Mouse (Mus musculus) hematopoietic stem cell, adult 5-6 weeks (primary cell): ENCODE data around the gene Cnnm3. TPM values are rescaled to one million over a fixed set of nuclear protein-coding genes. Genes with fewer than 3 reads are reported as not detected.

ENCODE experiments used
- ATAC-seq, 2 experiments: fragments of 125-278 bp in 1 of 2; replicated peaks in 1 of 2; 2 replicates each; pipeline ENCODE4 v1.8.0; 2016 to 2017; ENCODE audit warnings: inconsistent platforms in 2 of 2, mild to moderate bottlenecking in 2 of 2, moderate number of reproducible peaks in 2 of 2, low read depth in 1 of 2, moderate TSS enrichment in 1 of 2; ENCODE audit not compliant: low FRiP score in 2 of 2, poor library complexity in 2 of 2, severe bottlenecking in 2 of 2, insufficient read depth in 1 of 2, low TSS enrichment in 1 of 2
- total RNA-seq: library from RNA; stranded (forward); fragments of 172-1452, 232-1000 nt; gene quantifications from 2 replicates; pipeline ENCODE4 v1.2.3, GENCODE M21; 2017

Gene Cnnm3
- total RNA-seq, 1 experiment from 2014 or later: 14.3 TPM

GRCm38 (mm10) chr1:36546888-36547471 is 35.3 kb downstream of the Cnnm3 start, which contains the start of gene Ankrd39:
TSS of gene Ankrd39 (minus strand) at chr1:36547445.
- peak; percentile 99 for ATAC-seq

DNA sequence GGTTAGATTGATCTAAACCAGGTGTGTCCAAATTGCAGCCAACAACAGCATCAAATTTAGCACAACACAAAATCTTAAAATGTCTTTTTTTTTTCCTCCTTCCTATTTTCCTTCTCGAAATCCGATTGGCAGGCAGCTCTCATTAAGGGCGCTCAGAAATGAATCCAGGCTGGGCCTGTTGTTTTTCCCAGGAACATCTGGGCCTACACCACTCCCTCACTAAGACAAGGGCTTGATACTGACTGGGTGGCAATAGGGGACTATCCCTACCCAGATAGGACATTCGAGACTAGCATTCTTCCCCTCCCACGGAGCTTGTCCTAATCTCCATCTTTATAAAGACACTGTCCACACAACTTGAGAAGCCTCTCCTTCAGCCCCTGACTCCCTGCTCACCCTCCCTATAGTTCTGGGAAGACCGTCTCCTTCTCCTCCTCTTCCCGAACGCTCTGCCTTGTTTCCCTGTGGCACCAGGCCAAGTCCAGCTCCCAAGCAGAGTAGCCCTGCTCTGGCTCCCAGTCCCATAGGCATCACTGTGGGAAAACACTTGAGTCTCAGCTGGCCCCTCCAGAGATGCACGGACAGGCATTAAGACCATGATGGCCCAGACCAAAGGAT is 36.4 kb downstream of the Cnnm3 start:
- ATAC-seq: no peak

GRCm38 (mm10) chr1:36548771-36549170 is 37.1 kb downstream of the Cnnm3 start:
- no peak for ATAC-seq

DNA sequence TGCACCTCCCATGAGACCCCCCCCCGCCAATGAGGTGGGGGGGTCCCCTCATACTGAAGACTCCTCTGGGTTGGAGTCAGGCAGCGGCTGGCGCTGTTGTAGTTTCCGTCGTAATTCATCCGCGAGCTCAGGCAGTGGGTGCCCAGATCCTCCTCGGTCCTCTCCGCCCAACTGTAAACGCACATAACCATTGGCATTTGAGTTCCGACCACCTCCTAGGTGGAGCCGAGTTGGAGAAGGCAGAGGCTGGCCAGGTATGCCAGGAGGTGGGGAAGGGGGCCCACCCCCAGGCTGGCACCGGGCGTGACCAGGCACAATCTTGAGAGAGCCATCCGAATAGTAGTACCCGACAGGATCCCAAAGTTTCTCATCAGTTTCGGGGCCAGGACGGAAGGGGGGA is 37.8 kb downstream of the Cnnm3 start:
- ATAC-seq: no peak

DNA sequence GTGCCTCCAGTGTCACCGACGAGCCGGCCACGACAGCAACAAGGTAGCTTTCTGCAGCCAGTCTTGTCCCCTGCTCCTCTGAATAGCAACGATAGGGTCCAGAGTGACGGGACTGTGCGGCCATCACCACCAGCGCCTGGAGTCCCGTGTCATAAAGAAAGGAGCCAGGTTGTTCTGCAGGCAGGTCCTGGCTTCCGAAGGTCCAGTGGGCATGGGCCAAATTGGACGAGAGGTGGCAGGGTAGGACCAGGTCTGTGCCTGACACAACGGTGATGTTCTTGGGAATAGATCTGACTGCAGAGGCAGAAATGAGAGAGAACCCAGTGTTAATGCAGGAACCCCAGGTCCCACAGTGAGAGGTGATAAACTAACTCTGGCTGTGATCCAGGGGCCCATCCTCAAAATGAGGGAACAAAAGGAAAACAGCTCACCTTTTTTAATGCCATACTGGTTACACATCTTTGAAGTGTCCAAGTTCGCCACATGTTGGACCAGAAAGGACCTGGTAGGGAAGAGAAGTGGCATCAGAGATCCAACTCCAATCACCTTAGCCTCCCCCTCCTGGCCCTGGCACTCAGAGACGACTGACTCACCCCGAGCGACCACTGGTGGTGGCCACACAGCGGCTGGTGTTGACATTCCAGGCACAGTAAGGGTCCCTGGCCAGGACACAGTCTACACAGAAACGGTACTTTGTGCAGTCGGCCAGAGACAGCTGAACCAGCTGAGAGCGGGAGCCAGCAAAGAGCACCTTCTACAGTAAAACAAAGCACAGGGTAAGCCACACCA is 38.6 kb downstream of the Cnnm3 start:
- no peak for ATAC-seq

DNA sequence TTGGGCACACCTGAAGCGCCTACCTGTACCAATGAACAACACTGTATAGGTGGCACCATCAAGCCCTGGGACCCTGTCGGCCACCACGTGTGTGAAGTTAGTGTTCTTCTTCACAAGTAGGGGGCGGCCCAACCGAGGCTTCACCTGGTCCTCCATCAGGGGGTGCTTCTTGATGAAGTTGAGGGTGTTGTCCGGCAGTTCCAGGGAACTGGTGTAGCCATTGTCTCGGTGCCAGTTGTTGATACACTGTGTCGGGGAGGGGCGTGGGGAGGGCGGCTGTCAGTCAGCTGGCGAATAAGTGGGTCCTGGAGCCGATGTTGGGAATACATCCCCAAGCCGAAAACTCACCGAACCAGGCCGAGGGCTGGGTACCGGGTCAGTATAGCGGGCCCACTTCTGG is 40.2 kb downstream of the Cnnm3 start:
- ATAC-seq: no peak

DNA sequence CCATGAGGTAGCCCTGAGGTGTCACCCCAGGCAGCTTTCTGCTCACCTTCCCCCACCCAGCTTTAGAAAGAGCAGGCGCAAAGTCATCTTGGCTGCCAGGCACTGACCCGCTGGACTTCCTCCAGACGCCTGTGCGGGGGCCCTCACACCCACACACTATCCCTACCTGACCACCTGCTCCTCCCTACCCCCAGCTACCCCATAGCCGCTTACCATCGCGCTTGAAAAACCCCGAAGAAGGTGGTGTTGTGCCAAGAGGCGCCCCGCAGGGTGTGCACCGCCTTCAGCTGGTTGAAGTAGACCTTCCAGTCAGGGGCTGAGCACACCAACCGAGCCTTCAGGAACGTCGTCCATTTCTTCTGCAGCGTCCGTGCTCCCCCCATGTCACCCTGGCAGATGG is 40.8 kb downstream of the Cnnm3 start:
- ATAC-seq: no peak

- ATAC-seq: no peak
Measured at GRCm38 (mm10) chr1:36554633-36555399, 43.1 kb downstream of the Cnnm3 start.

- no peak for ATAC-seq
Measured at GRCm38 (mm10) chr1:36555798-36556395, 44.2 kb downstream of the Cnnm3 start.

GRCm38 (mm10) chr1:36556553-36557456 is 45.1 kb downstream of the Cnnm3 start:
- peak; percentile 64 for ATAC-seq

DNA sequence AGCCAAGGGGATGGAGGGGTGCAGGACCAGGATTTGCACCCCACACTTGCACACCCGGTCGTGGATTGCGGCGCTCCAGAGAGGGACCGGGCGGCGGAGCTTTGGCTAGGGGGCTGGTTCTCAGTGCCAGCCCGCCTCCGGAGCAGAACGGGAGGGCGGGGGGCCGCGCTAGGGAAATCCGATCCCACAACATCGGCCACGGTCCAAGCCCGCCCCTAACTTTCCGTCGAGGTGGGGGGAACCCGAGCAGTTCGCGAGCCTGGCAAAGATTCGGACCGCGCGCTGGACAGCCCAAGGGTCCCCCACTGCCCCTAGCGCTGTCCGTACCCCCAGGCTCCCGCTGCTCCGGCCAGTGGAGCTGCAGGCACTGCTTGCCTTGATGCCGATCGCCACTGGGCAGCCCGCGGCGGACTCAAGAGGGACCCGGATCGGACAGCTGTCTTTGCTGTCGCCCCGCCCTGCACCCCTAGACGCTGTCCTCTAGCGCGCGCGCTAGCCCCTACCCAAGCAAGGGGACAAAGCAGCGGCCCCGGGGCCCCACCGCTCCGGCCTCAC is 45.9 kb downstream of the Cnnm3 start:
- peak; percentile 14 to 25; a peak in 3 of 4 replicates for ATAC-seq

GRCm38 (mm10) chr1:36558031-36558993 is 46.6 kb downstream of the Cnnm3 start, which contains the start of gene Sema4c:
TSS of gene Sema4c (minus strand) at chr1:36558349.
- ATAC-seq: 0 out of 4 replicates have a peak, but pooled peaks have one; percentile 16 to 19

- ATAC-seq: no peak
Measured at GRCm38 (mm10) chr1:36559256-36559655, 47.6 kb downstream of the Cnnm3 start.

DNA sequence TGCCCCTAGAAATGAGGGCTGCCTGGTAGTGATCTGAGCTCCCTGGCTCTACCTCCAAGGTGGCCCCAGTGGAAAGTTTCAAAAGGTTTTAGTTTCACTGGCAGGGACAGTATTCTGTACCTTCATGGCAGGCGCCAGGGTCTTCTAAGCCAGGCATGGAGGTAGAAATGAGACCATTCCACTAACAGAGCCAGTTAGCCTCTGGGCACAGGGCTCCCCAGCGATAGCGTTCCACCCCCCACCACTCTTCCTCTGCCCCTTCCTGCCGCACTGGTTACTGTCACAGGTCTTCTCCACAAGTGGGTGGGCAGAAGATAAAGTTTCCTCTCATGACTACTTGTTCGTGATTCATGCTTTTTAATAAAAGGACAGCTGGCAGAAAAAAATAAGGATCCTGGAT is 48.2 kb downstream of the Cnnm3 start:
- ATAC-seq: no peak

DNA sequence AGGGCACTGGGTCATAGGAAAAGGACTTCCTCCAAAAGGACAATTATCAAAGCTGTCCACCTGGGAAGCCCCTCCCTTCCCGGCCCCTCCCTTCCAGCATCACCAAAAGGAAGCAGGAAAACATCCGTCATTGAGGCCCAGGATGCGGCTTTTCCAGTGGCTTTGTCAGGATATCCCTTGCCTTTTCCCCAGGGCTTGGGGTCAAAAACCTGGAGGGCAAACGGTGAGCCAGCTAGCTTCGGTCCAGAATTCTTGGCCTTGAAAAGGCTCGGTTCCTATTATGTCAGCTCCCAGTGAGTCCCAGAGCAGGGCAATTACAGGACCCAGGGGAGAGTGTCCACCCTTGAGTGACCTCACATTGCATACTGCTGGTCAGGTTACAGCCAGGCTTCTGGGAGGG is 49.2 kb downstream of the Cnnm3 start:
- no peak for ATAC-seq
